Mouse (Mus musculus) left cerebral cortex, adult 8-10 months (tissue): ENCODE data around the gene Gnai3. TPM values are rescaled to one million over a fixed set of nuclear protein-coding genes. Genes with fewer than 3 reads are reported as not detected.

Experiments
- DNase-seq, 2 experiments: peaks; one replicate each; pipeline ENCODE4 v3.0.0; 2022; ENCODE audit warnings: low spot score in 2 of 2
- total RNA-seq, 4 experiments: library from RNA; stranded (reverse); gene quantifications; 2 replicates each; pipeline ENCODE4 v1.2.4; 2022

Gnai3 gene
- total RNA-seq, 4 experiments from 2014 or later: 25.0 to 28.1 (median 25.9) TPM

GRCm38 (mm10) chr3:108085281-108085720 lies 60.6 kb downstream of the Gnai3 start:
- DNase-seq: peak; percentile 77 to 88

DNA sequence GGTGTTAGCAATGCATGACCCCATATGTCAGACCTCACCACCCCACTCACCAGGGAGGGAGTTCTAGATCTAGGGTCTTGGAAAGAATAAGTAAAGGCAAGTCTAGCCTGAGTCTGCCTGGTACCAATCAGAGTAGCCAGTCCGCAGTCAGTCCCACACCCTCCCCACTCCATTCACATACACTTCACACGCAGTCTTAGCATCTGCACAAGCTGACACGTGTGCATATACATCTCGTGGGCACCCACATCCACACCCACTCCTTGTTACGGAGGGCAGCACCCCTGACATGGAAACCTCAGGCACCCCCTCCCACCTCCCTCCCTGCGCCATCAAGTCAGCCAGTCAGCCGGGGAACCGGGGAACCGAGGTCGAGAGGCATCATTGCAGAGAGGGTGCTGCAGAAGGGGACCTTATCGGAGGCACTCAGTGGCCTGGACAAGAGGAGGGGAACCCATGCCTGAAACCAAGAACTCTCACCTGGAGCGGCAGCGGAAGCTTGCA lies 61.1 kb downstream of the Gnai3 start:
- no peak for DNase-seq

- no peak for DNase-seq
Observed at GRCm38 (mm10) chr3:108083904-108084407, 62.0 kb downstream of the Gnai3 start.

DNA sequence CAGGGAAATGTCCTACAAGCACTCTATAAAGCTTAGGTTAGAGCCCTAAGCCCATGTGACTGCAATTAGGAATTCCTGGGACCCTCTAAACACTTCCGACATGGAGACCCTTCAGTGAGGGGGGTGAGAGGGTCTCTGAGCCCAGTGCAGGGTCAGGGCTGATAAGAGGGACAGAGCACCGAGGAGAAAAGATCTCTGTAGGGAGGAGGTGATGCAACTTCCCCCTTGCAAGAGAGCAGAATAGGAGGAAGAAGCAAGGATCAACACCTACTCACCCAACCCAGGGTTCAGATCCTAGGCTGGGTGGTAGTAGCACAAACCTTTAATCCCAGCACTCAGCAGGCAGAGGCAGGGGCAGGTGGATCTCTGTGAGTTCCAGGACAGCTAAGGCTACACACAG lies 62.8 kb downstream of the Gnai3 start:
- no peak for DNase-seq

- no peak for DNase-seq
Observed at GRCm38 (mm10) chr3:108082251-108082875, 63.6 kb downstream of the Gnai3 start.

- no peak for DNase-seq
Observed at GRCm38 (mm10) chr3:108081681-108082080, 64.3 kb downstream of the Gnai3 start.

DNA sequence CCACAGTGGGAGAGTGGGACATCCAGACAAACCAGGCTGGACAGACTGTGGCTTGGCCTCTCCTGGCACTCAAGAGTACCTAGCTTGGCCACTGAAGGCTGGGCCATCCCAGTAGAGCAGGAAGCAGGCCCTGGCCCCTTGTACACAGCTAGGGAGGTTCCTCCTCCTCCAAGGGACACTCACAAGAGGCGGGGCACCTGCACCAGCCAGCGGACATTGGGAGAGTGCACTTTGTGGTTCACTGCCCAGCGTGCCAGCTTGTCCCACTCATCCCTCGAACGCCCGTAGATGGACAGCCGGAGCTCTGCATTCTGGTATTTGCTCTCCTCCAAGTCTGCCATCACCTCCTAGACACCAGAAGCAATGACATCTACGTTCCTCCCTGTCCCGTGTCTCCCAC lies 69.1 kb downstream of the Gnai3 start:
- DNase-seq: no peak

- no peak for DNase-seq
Observed at GRCm38 (mm10) chr3:108072983-108073569, 72.9 kb downstream of the Gnai3 start.

GRCm38 (mm10) chr3:108070295-108071293 lies 75.4 kb downstream of the Gnai3 start:
- DNase-seq: peak in 1 of 2 experiments; percentile 60

DNA sequence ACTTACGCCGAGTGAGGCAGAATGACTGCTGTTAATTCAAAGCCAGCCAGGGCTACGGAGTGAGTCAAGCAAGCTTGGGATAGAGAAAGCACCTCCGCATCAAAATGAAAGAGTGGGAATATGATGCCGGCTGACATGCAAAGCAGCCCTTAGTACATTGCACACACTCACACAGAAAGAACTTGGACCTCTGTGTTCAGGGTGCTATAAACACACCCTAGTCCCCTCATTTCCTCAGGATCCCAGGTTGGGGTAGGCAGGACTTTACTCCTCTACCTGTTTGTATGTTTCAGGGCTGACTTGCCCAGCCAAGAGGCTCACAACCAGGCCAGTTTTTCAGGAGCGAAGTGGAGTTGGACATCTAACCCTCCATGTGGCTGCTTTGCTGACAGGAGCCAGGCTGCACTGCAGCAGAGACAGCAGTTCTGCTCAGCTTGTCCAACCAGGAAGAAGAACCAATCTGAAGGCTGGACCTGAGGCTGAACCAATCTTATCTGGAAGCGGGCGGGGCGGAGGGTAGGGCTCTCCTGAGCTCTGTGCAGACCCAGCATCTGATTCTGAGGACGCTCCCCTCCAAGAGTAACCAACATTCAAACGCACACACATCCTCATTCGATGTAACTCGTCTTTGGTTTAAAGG lies 76.6 kb downstream of the Gnai3 start:
- DNase-seq: no peak

DNA sequence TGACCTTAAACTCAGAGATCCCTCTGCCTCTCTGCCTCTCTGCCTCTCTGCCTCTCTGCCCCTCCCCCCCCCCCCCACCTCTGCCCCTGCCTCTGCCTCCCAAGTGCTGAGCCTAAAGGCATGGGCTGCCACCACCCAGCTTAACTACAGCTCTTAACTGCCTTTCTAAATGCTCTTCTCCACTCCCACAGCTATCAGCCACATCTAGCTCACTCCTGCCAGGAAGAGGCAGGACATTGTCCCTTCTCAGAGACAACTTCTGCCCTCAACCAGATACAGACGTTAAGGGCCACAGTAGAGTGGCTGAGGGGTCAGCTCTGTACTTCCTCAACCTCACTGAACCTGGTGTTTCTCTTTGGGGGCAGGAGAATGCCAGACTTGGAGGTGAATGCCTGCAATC lies 77.1 kb downstream of the Gnai3 start:
- no peak for DNase-seq

DNA sequence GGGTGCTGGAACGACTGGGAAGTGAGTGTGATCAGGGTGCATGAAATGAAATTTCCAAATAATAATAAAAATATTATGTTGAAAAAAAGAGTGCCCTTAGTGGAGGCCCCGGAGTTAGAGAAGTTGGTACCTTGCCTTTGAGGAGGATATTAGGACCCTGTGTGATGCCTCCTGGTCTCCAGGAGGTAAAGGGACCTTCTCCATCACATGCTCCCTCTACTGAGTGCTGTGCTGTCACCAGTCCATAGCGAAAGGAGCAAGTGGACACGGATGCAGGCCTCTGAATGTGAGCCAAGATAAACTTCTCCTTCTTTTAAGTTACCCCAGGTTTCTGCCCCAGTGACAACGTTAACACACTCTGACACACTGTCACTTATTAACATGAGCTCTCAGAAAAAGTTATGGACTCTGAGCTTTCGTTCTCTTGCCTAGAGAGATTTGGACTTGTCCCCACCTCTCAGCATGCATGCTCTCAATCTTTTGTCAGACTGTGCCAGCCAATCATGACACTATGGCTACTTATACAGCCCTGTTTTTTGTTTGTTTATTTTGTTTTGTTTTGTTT lies 78.5 kb downstream of the Gnai3 start:
- no peak for DNase-seq

DNA sequence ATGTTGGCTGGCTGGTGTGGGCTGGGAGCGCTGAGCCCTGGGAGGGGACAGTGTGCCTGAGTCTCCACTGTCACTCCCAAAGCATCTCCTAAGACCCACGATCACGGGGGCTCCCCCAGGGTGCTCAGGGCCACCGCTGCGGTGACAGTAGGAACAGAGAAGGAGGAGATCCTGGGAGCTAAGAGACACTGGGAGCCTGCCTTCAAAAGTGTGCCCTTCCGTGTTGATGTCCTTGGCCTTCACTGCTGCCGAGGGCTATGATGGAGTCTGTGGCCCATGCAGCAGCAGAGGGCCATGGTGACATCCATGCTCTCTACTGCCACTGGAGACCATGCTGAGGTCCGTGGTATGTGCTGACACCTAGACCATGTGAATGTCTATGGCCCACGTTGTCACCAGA lies 80.4 kb downstream of the Gnai3 start:
- DNase-seq: no peak

GRCm38 (mm10) chr3:108064672-108065071 lies 81.3 kb downstream of the Gnai3 start:
- no peak for DNase-seq

DNA sequence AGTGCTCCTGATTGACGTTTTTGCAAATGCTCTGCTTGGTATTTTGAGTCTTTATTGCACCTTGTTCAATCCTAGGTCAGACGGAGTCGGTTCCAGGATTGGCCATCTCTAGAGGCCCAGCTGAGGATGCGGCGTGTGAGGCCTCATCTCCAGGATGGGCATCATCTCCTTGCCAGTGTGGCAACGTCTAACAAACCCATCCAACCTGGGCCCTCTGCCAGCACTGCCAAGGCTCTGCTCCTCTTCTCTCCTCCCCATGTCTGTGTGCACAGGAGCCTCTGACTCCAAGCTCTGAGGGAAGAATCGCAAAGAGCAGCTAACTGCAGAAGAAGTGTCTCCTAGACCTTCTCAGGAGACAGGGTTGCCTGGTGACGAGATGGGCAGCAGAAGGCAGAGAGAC lies 83.3 kb downstream of the Gnai3 start:
- no peak for DNase-seq

- DNase-seq: no peak
Observed at GRCm38 (mm10) chr3:108061420-108061819, 84.5 kb downstream of the Gnai3 start.

Other genes with a start within 250 kb of the Gnai3 start
- 100 to 1,000 TPM in 3 of 4 experiments, 10 to 100 TPM in 1; 88.2 to 109 (median 101) TPM for gene Gstm7, start 214.3 kb downstream of the Gnai3 start, total RNA-seq
- gene Gstm6, start 202.4 kb downstream of the Gnai3 start, total RNA-seq: 1 to 10 TPM; 6.2 to 8.4 (median 7.2) TPM
- gene Gstm3, start 176.9 kb downstream of the Gnai3 start, total RNA-seq: not detected
- gene Gstm2, start 159.7 kb downstream of the Gnai3 start, total RNA-seq: 1 to 10 TPM; 3.6 to 6.5 (median 5.5) TPM
- 100 to 1,000 TPM; 275 to 318 (median 312) TPM for gene Gstm1, start 128.2 kb downstream of the Gnai3 start, total RNA-seq
- gene Gstm4, start 101.3 kb downstream of the Gnai3 start, total RNA-seq: 10 to 100 TPM in 3 of 4 experiments, 1 to 10 TPM in 1; 10.0 to 12.6 (median 11.2) TPM
- 10 to 100 TPM; 56.4 to 61.4 (median 58.1) TPM for gene Ampd2, start 59.5 kb downstream of the Gnai3 start, total RNA-seq
- under 1 TPM in 2 of 4 experiments, not detected in 2; 0.21 to 0.46 TPM for gene Gnat2, start 53.4 kb downstream of the Gnai3 start, total RNA-seq
- 10 to 100 TPM; 15.0 to 20.1 (median 18.2) TPM for gene Gpr61, start 8.7 kb upstream of the Gnai3 start, total RNA-seq
- 10 to 100 TPM; 68.5 to 81.5 (median 72.9) TPM for gene Amigo1, start 40.2 kb upstream of the Gnai3 start, total RNA-seq
- 10 to 100 TPM; 17.8 to 19.6 (median 18.2) TPM for gene Cyb561d1, start 55.1 kb upstream of the Gnai3 start, total RNA-seq
- 10 to 100 TPM; 21.3 to 28.4 (median 25.4) TPM for gene Atxn7l2, start 64.8 kb upstream of the Gnai3 start, total RNA-seq
- 1 to 10 TPM; 1.5 to 2.2 (median 1.8) TPM for gene Sypl2, start 80.5 kb upstream of the Gnai3 start, total RNA-seq
- gene Psma5, start 110.8 kb upstream of the Gnai3 start, total RNA-seq: 10 to 100 TPM; 73.0 to 80.5 (median 79.0) TPM
- 100 to 1,000 TPM; 273 to 299 (median 284) TPM for gene Sort1, start 137.9 kb upstream of the Gnai3 start, total RNA-seq
- gene Mybphl, start 218.8 kb upstream of the Gnai3 start, total RNA-seq: not detected
- gene Psrc1, start 237.7 kb upstream of the Gnai3 start, total RNA-seq: 10 to 100 TPM; 11.1 to 13.8 (median 11.7) TPM